Mouse (Mus musculus) right cerebral cortex, postnatal 25 days (tissue): ENCODE results near the gene Zap70.
A peak's percentile ranks its signal among the peaks of the same experiment; 100 is the strongest.
"Not testable (repeated sequence)": the region's sequence is repeated elsewhere in the genome, so short reads cannot be mapped to it uniquely, and the experiment has no call there.

Experiments used
- DNase-seq: peaks from one replicate; pipeline ENCODE4 v3.0.0; 2022

The Zap70 gene

DNA sequence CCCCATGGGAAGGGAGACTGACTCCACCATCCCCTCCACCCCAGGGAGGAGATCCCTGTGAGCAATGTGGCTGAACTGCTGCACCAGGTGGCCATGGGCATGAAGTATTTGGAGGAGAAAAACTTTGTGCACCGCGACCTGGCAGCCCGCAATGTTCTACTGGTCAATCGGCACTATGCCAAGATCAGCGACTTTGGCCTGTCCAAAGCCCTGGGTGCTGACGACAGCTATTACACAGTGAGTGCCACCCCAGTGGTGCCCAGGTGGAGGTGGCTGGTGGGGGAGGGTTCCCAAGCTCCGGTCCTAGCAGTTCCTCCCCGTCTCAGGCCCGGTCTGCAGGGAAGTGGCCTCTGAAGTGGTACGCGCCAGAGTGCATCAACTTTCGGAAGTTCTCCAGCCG is 19.2 kb downstream of the Zap70 start:
- no peak for DNase-seq

DNA sequence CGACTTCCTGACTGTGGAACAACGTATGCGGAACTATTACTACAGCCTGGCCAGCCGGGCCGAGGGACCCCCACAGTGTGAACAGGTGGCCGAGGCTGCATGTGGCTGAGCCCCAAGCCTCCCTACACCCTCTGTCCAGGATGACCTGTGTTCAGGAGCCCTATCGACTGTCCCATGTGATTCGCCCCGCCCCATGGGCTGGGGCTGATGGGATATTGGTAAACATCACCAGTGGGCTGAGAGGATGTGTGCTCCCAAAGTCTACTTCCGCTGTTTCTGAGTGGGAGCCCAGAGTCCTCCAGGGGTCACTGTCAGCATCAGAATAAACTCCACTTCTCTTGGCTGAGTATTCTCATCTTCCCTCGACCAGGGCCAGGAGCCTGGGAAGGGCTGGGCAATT is 20.9 kb downstream of the Zap70 start:
- DNase-seq: no peak

GRCm38 (mm10) chr1:36784365-36785134 is 23.0 kb downstream of the Zap70 start:
- DNase-seq: peak; percentile 81

GRCm38 (mm10) chr1:36785238-36785641 is 23.6 kb downstream of the Zap70 start:
- peak; percentile 34 for DNase-seq

DNA sequence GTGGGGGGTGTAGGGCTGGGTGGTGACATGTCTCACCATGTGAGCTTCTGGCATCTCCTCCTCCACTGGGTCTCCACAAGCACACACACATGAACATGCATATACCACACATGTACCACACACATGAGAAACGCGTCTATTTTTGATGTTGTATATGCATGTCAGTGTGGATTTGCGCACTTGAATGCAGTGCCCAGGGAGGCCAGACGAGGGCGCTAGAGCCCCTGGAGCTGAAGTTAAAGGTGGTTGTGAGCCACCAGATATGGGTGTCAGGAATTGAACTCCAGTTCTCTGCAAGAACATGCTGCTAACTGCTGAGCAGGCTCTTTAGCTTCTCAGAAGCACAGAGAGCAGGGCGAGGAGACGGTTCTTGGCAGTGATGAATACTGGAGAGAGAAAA is 24.8 kb downstream of the Zap70 start:
- DNase-seq: no peak

DNA sequence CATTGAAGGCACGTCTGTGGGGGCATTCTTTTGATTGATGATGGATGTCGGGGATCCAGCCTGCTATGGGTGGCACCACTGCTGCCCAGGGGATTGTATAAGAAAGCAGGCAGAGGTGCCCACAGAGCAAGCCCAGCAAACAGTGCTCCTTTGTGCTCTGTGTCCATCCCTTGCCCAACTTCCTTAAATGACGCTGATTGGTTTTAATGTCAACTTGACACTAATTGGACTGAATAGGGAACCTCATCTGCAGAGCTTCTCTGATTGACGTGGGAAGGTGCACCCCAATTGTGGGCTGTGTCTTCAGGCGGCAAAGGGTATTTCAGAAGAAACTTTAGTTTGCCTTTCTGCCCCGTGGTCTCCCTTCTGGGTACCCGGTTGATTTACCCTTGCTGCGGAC is 27.8 kb downstream of the Zap70 start:
- no peak for DNase-seq

DNA sequence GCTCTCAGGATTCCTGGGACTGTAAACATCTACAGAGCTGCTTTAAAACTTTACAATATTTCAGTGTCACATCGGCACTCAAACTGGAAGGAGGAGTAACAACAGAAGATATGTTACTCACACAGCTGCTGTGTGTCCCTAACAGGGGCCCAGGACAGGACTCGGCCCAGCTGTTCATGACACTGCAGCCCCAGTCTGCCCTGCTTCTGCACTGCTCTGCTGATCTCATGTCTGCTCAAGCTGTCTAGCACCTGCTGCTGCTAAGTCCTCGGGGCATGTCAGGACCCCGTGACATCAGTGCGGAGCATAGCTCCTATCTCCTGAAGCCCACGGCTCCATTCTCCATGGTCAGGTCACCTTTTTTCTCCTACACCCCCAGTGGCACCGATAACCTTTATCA is 35.1 kb downstream of the Zap70 start:
- no peak for DNase-seq

DNA sequence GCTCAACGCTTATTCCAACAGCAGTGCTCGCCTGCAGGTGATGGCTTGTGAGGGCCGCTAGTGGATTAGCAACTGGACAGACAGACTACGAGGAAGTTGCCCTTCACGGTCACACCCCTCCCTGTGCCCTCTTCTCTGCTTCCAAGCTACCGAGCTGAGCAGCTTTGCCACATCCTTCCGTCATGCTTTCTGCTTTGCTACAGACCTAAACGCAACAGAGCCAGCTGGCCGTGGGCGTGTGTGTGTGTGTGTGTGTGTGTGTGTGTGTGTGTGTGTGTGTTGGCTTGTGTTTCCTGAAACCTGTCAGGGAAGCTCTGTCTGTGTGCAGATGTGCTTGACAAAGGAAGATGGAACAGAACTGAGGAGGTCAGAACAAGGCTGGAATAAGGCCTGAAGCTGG is 35.9 kb downstream of the Zap70 start:
- peak; percentile 61 for DNase-seq

DNA sequence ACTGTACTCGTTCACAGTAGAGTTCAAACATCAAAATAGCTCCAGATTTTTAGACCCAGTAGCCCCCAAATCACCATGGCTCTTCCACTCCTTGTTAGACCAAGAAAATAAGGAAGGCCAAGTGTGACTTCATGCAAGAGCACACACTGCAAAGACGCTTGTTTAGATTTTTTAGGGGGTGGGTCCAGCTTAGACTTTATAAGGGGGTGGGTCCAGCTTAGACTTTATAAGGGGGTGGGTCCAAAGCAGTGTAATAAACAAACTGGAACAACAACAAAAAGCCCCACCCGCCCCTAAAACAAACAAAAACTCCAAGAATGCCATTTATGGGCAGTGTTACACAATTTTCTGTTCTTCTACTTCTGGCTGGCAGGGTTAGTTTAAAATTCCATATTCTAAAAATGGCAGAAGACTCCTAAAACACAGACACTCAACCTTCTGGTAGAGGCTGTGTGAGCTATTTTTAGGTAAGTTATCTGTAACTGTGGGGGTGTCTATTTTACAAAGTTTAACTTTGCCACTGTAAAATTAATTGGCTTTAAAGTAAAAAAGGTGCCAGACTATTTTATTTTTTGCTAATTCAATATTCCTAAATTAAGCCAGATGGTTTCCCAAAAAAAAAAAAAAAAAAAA is 38.9 kb downstream of the Zap70 start:
- DNase-seq: no peak

- DNase-seq: no peak
Observed at GRCm38 (mm10) chr1:36804259-36804658, 42.7 kb downstream of the Zap70 start.

GRCm38 (mm10) chr1:36804833-36805232 is 43.2 kb downstream of the Zap70 start:
- no peak for DNase-seq

GRCm38 (mm10) chr1:36806181-36806905 is 44.7 kb downstream of the Zap70 start:
- no peak for DNase-seq

- no peak for DNase-seq
Observed at GRCm38 (mm10) chr1:36807086-36807485, 45.5 kb downstream of the Zap70 start.

DNA sequence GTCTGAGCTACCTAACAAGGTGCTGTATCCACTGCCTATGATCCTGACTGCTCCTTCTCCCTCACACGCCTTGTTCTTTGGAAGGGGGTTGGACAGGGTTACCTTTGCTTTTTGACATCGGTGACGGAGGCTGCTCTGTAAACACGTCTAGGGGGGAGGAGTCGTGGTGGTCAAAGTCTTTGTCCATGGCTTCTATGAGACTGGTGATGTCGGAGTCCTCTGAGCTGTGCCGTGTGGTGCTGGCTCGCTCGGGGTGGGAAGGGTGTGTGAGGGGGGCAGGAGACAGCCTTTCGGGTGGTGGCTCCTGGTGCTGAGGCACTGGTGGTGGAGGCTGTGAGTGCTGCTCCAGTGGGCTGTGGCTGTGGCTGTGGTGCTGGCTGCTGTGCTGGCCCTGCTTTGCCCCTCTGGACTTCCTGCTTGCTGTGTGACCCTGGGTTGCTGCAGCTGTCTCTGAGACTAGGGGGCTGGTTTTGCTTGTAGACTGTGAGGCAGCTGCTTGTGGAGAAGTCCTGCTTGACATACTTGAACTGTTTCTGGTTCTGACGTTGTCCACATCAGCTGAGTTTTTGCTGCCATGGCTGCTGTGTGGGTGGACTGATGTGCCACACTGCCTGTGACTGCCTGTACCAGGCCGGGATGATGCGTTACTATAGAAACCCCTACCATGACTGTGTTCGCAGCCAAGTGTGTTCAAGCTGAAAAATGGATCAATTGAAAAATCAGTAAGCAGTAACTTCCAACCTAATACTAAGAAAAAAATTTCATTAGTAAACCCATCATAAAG is 46.4 kb downstream of the Zap70 start:
- DNase-seq: no peak

GRCm38 (mm10) chr1:36811806-36812205 is 50.2 kb downstream of the Zap70 start:
- no peak for DNase-seq

GRCm38 (mm10) chr1:36813415-36813814 is 51.8 kb downstream of the Zap70 start:
- peak; percentile 42 for DNase-seq

- DNase-seq: no peak
Observed at GRCm38 (mm10) chr1:36814271-36814903, 52.8 kb downstream of the Zap70 start.

DNA sequence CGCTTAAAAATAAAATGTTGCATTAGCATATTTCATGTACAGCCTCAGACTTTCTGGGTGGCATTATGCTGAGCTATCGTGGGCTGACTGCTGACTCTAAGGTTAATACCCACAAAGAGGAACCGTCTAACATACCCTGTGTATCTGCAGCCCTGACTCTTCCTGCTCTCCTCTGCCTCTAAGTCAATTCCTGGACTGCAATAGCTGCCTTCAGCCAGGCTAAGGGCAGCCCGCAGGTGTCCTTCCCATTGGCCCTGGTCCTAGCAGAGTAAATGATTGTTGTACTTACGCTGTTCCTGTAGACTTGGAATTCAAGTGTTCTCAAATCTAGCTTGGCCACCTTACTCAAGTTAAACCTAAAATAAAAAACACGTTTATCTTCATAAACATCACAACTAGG is 53.6 kb downstream of the Zap70 start:
- no peak for DNase-seq

- not testable (repeated sequence) for DNase-seq
Observed at GRCm38 (mm10) chr1:36821918-36822317, 60.3 kb downstream of the Zap70 start.

GRCm38 (mm10) chr1:36824356-36824755 is 62.8 kb downstream of the Zap70 start:
- DNase-seq: no peak

GRCm38 (mm10) chr1:36830913-36831866 is 69.6 kb downstream of the Zap70 start:
- DNase-seq: no peak
